Mouse (Mus musculus): ENCODE data around the gene Gm45233.

- TF ChIP-seq GATA1 (IDR thresholded peaks at IDR 0.05; ENCODE audit: low read length): no peak
- TF ChIP-seq TAL1 (IDR thresholded peaks at IDR 0.05; ENCODE audit: low read length): no peak
Observed at GRCm38 (mm10) chr7:43402718-43403117, 41.2 kb upstream of the Gm45233 start.

All from erythroblast, embryonic 14.5 days (primary cell).